Mouse (Mus musculus) hematopoietic multipotent progenitor cell, adult 10-12 weeks (in vitro differentiated cells): ENCODE measurements around the gene Cybc1. TPM values are rescaled to one million over a fixed set of nuclear protein-coding genes. Genes with fewer than 3 reads are reported as not detected.

Source experiments
- polyA plus RNA-seq: library from polyadenylated mRNA; stranded (reverse); fragments of >175 nt; gene quantifications from 2 replicates; pipeline ENCODE4 v1.2.3, GENCODE M21; 2012; ENCODE audit warnings: low replicate concordance

The Cybc1 gene
- 39.1 and 54.6 TPM in 2 replicates for polyA plus RNA-seq

DNA sequence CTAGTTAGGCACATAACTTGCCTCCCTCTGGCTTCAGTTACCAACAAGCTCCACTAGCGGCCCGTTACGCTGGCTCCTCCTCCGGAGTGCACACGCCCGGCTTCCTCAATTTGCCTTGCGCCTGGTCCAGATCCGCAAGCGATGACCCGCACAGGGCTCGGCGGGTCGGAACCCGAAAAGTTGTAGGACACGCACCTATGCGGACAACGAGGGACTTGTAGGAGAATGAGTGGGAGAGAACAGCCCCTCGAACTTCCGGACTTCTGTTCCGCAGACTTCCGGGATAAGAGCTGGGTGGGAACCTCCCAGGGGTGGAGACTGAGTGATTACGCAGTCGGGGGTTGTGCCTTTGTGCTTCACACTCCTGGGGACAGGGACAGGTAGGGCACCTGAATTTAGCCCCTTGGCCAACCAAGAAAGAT, at the start of gene Cybc1:
Gene Cybc1 (minus strand): TSS at position 305 of the 422 bp plus-strand sequence.

GRCm38 (mm10) chr11:121259160-121260100, 30.3 kb upstream of the Cybc1 start, which contains the start of gene Foxk2:
Foxk2 (plus strand) TSS chr11:121259990.

DNA sequence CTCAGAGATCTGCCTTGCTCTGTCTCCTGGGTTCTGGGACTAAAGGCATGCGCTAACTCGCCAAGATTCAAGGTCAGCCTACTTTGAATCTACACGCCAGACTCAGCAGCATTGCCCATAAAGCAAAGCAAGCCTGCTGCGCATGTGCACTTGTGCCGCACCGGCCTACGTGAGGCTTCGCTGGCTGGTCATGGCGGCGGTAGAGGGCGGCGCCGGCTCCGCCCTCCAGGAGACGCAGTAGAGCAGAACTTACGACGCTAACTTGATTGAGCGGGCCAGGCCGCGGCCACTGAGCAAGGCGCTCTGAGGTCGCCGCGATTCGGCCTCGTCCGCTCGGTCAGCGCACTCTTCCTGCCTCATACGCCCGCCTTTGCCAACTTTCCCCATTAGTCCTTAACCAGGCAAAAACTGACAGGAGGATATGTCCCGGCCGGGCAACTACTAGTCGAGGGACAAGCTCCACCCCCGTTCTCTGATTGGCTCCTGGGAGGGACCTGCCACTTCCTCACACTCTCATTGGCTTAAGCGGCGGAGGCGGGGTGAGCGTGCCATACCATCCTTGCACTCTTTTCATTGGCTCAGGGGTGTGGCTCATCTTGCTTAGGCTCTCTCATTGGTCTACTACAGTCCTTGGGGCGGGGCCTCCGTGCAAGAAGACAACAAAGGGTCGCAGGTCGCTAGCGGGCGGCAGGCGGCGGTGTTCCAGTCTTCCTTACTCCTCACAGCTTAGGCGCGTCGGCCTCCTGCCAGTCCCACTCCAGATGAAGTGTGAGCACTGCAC, 7.6 kb upstream of the Cybc1 start, which contains the start of gene Narf:
Gene Narf (plus strand): TSS at position 690 of the 781 bp plus-strand sequence.

DNA sequence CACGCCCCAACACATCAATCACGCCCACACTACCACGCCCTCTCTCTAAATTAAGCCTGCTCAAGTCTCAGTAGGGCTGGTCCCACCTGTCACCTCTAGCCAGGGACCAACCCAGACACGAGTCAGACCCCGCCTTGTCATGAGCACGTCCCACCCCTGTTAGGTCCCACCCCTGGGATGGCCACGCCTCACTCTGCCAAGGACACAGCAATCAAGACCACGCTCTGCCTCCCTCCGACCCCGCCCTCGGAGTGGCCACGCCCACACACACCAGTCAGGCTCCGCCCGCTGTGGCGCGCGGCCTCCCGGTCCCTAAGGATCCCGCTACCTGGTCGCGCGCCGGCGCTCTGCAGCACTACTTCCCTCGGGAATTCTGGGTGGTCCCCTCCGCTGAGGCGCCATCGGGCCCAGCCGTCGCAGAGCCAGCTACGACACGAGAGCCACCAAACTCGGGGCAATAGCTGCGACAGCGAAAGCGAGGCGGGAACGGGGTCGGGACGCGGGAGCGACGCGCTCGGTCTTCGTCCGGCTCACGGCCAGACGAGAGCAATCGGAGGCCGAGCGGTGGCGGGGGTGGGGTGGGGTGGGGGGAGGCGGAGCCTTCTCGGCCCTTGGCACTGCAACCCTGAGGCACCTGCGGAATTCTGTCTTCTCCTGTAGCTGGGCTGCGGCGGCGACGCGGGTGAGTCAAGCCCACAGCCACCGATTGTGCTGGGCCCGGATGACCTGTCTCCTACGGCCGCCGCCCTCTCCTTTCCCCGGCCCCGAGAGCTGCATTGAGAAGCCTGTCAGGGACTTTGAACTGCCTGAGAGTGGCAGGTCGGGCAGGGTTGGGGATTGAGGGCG, 24.7 kb downstream of the Cybc1 start, which contains the start of the genes Hexdc and Ogfod3:
Gene Hexdc (plus strand): TSS at position 273 of the 846 bp plus-strand sequence.
Gene Ogfod3 (minus strand): TSS at position 551 of the 846 bp plus-strand sequence.

Other genes starting within 250 kb of the Cybc1 start
- gene Csnk1d, start 238.0 kb downstream of the Cybc1 start, polyA plus RNA-seq = 96.2 and 114 TPM in 2 replicates
- gene Cd7, start 189.9 kb downstream of the Cybc1 start, polyA plus RNA-seq = 34.8 and 96.3 TPM in 2 replicates
- 0.05 TPM in 1 of 2 replicates, not detected in the other for gene Sectm1b, start 165.8 kb downstream of the Cybc1 start, polyA plus RNA-seq
- 0.35 TPM in 1 of 2 replicates, not detected in the other for gene Sectm1a, start 148.1 kb downstream of the Cybc1 start, polyA plus RNA-seq
- gene Tex19.2, start 110.6 kb downstream of the Cybc1 start, polyA plus RNA-seq = not detected in 2 replicates
- gene Tex19.1, start 83.2 kb downstream of the Cybc1 start, polyA plus RNA-seq = not detected in 2 replicates
- not detected in 2 replicates for gene Uts2r, start 69.1 kb downstream of the Cybc1 start, polyA plus RNA-seq
- gene Hexdc, start 24.9 kb downstream of the Cybc1 start, polyA plus RNA-seq = 8.8 and 18.1 TPM in 2 replicates
- 7.4 and 9.2 TPM in 2 replicates for gene Ogfod3, start 24.6 kb downstream of the Cybc1 start, polyA plus RNA-seq
- 2.8 and 9.0 TPM in 2 replicates for gene Narf, start 7.9 kb upstream of the Cybc1 start, polyA plus RNA-seq
- 17.4 and 25.8 TPM in 2 replicates for gene Foxk2, start 30.7 kb upstream of the Cybc1 start, polyA plus RNA-seq
- gene Wdr45b, start 125.1 kb upstream of the Cybc1 start, polyA plus RNA-seq = 10.8 and 17.9 TPM in 2 replicates
- gene Rab40b, start 158.9 kb upstream of the Cybc1 start, polyA plus RNA-seq = not detected in 2 replicates
- 3.9 and 8.1 TPM in 2 replicates for gene Fn3krp, start 192.1 kb upstream of the Cybc1 start, polyA plus RNA-seq
- 0.13 and 4.7 TPM in 2 replicates for gene Fn3k, start 205.6 kb upstream of the Cybc1 start, polyA plus RNA-seq
- 4.0 and 4.1 TPM in 2 replicates for gene Tbcd, start 222.6 kb upstream of the Cybc1 start, polyA plus RNA-seq